Mouse (Mus musculus) ES-E14 (cell line): ENCODE results near the gene Zfhx3.

ENCODE experiments used
- HCFC1 ChIP-seq: IDR thresholded peaks from 2 replicates; pipeline ENCODE4 v1.6.1; 2012; ENCODE audit warnings: low read length, inconsistent platforms, borderline replicate concordance; ENCODE audit not compliant: insufficient read depth
- ZC3H11A ChIP-seq: IDR thresholded peaks from 2 replicates; pipeline ENCODE4 v1.6.1; 2012; ENCODE audit warnings: low read depth, mild to moderate bottlenecking, inconsistent platforms, low read length, borderline replicate concordance
- ZNF384 ChIP-seq: IDR thresholded peaks from 2 replicates; pipeline ENCODE4 v1.6.1; 2012; ENCODE audit warnings: low read depth, low read length, inconsistent platforms

DNA sequence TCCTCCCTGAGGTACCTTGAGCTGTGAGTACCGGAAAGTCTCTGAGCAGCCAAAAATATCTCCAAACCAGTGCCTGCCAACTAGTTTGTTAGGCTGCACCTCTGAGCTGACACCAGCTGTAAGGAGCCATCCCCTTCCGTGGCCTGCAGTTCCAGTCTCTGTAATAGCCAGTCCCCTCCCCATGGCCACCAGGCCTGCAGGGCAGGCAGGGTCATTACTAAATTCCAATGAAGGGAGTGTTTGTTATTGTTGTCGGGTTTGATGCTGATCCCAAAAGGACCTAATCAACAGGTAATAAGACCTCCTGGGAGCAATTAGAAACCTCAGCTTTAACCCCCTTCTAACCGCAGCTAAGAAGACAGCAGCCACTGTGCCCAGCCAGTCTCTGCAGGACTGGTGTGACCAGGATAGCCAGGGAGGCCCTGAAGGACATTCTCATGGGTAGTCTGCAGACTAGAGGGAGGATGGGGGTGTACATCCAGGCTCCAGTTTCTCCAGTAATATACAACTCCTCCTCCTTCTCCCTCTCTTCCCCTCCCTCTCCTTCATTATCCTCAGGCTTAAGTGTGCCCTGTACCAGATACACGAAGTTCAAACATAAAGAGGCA, 719.1 kb downstream of the Zfhx3 start:
- TF ChIP-seq ZNF384 (no peak), HCFC1 (no peak), ZC3H11A (no peak)
